Mouse (Mus musculus): Measurements from ENCODE around the gene Cebpg. TPM values are rescaled to one million over a fixed set of nuclear protein-coding genes. Genes with fewer than 3 reads are reported as not detected.

The Cebpg gene
- total RNA-seq, 2 experiments from 2014 or later, result 57.2 to 70.4 TPM

DNA sequence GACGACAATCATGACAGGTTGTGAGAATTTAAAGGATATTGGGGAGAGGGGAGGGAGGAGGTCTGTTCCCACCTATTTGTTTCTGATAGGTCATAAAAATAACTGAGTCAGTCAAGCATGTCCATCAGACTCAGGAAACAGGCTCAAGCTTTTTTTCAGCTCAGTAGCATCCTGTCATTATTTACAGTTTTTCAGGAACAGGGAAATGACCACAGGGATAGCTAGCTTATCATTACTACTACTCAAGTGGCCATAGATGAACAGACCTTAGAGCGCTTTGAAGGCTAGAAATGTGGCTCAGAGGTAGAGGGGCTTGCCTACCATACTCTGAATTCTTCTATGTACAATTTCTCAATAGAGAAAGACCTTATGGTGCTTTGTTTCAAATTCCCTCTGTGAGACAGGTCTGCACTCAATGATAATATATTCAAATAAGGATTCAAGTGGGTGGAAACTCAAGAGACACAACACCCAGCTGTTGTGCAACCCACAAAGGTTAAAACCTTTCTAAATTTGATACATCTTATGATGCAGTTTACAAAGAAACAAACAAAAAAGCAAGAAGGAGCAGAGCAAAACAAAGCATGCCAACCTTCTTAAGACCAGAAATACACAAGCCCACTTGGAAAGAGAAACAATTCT is 1.3 kb downstream of the Cebpg start:
- no peak for DNase-seq (ENCODE audit: low spot score in 2 of 2)

DNA sequence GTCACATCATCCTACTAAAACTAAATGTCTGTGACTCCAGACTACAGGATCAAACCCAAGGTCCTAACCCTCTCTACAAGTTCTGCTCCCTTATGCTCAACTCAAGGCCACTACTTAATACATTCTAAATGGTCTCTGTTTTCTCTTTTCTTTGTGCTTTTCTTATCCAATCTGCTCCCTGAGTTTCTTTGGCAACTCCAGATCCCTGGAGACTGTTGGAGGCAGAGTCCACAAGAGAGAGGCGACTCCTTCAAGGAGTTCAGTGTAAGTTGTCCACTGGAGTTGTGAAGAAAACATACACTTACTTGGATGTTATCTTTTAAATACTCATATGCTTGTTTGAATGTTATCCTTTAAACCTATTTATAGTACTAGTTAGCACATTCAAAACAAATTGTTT is 2.1 kb downstream of the Cebpg start:
- no peak for DNase-seq (ENCODE audit: low spot score in 2 of 2)

DNA sequence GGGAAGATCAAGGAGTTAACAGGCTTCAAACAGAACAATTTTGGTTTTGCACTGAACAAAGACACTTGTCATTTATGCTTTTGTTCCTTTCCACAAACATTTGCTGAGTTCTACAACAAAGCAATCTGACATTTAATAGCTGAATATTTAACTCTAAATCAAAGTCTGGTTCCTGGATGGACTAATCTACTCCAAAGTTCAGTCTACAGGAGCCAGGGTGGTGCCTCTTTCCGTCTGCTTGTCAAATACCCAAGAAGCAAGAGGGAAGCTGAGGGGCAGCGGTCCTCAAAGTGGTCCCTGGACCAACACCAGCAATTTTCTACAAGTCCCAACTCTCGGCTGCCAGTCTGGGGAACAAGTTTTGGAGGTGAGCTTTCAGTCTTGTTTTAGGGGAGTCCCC is 3.2 kb downstream of the Cebpg start:
- no peak for DNase-seq (ENCODE audit: low spot score in 2 of 2)

DNA sequence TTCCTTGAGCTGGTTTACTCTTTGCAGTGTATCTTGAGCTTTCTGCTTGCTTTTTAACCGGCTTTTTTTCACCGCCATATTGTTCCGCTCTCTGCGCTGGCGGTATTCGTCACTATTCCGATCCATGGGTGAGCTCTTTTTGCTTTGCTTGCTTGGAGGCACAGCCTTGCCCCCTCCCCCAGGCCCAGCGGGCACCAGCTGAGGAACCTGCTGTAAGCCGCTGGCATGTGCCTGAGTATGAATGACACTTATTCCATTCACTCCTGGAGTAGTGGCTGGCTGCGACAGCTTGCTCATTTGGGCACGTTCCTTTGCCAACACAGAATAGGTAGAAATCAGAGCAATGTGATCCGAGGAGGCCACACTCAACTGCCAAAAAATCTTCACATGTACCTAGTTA is 5.8 kb downstream of the Cebpg start:
- DNase-seq (ENCODE audit: low spot score in 2 of 2), result no peak

DNA sequence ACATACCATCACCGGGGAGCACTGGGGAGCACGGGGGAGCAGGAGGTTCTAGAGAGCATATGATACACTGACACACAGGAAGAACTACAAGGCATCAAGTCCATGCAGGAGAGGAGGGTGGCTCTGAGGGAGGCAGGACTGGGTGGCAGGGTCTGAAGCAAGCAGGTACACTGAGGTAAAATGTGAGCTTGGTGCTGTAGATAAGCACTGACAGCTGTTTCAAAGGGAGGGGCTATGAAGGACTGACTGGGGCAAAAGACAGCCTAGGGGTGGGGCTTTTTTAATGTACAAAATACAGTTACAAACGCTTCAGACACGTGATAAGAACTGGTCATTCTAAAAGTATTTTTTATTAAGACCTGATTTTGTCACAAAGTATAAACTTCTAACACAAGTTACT is 10.3 kb downstream of the Cebpg start:
- no peak for DNase-seq (ENCODE audit: low spot score in 2 of 2)

DNA sequence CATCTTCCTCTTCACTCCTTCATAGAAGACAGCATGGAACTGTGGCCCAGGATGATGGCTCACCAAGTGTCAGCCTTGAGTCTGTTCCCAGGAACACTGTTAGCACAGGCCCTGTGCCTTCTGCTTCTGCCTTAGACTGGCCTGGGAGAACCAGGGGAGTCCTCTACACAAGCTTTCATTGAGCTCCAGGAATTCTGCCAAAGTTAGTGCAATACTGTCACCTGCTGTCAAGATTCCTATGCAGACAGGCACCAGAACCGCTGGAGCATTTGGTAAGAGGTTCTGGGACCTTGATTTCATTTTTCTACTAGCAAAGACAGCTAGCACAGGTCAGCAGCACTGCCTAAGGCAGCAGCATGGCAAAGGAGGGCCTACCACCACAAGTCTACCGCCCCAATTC is 11.7 kb downstream of the Cebpg start:
- no peak for DNase-seq (ENCODE audit: low spot score in 2 of 2)

DNA sequence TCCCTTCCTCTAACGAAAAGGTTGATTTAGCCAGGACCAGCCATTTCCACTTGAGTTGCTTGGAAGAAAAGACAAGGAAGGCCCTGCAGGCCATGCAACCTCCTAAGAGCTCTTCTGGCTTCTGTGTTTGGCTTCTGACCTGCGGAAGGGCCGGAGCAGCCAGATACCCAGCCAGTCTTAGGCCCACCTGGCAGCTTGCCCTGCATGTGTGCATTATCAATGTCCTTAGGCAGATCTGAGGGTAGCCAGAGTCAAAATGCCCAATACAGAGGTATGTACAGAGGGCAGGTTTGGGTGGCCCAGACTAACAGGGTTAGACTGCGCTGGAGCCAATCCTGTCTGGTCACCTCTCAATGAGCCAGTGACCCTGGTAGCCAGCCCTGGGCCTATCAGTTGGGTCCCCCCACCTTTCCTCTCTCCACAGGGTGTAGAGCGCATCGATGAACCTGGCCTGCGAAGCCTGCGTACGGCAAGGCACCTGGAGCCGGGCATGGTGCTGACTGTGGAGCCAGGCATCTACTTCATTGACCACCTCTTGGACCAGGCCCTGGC is 13.0 kb downstream of the Cebpg start:
- no peak for DNase-seq (ENCODE audit: low spot score in 2 of 2)

DNA sequence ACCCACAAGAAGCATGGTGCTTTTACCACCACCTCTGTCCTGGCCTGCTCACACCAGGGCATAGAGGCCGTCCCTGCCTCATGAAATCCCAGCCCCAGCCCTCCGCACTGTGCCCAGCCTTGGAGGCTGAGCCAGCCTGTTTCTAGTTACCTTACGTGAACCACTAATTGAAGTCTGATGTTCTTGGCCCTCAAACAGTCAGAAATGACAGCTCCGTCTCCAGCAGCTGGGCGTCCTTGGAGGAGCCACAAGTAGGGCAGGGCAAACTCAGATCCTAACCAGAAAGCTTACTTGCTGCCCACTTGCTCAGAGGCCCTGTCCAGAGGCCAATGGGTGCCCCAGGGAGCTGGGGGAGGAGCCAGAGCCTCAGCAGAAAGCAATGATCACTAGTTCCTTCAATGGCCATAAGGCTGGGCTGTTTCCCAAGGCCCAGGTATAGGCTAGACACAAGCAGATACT is 13.6 kb downstream of the Cebpg start:
- peak in 1 of 2 experiments; percentile 49 for DNase-seq (ENCODE audit: low spot score in 2 of 2)

DNA sequence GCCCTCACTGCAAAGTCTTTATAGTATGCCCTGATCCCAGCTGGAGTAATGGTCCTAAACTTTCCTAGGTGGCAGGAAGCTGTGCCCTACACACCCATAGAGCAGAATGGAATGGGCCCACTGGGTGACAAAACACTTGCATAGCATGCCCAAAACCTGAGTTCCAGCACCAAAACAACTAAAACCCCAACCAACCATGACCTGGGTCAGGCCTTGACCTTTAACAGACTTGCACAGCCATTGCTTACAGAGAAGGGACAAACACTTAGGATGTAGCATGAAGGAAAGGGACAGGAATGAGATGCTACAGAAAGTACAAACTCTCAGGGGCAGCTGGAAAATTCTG is 14.2 kb downstream of the Cebpg start:
- no peak for DNase-seq (ENCODE audit: low spot score in 2 of 2)

DNA sequence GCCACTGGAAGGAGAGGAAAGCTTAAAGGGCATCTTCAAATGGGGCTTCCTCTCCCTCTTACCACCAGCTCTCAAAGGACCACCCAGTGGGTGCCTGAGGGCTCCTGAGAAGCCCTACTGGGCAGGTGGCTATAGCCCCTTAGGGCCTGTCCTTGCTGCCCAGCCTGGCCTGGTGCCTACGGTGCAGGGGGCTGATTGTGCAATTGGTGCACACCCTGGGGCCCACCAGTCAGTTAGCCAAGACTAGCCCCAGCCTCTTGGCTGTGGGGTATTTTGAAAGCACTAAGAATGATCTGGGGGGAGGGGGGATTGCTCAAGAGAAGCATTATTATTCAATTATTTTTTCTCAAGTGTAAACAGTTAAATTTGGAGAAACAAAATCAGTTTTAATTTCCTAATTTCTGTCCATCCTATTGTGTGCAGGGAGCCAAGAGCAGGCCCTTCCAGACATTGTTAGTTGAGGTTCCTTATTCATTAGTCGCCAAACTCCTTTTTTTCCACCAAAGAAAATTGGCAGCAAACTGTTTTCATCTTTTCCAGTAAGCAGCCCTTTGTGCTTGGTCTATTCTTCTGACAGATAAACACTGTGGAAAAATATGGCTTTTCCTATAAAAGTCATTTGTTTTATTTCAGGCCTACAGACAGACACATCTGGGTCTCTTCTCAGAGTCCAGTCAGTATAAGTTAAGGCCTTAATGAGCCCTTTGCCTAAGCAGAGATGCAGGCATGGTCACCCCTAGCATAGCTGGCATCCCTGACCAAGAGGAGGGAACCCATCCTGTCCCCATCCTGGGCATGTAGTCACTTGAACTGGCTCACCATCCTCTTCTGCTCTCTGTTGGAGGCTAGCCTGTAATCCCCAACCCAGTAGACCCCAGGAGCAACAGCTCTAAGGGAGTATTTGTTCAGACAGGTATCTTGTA is 14.8 kb downstream of the Cebpg start:
- DNase-seq (ENCODE audit: low spot score in 2 of 2), result peak in 1 of 2 experiments; percentile 44

DNA sequence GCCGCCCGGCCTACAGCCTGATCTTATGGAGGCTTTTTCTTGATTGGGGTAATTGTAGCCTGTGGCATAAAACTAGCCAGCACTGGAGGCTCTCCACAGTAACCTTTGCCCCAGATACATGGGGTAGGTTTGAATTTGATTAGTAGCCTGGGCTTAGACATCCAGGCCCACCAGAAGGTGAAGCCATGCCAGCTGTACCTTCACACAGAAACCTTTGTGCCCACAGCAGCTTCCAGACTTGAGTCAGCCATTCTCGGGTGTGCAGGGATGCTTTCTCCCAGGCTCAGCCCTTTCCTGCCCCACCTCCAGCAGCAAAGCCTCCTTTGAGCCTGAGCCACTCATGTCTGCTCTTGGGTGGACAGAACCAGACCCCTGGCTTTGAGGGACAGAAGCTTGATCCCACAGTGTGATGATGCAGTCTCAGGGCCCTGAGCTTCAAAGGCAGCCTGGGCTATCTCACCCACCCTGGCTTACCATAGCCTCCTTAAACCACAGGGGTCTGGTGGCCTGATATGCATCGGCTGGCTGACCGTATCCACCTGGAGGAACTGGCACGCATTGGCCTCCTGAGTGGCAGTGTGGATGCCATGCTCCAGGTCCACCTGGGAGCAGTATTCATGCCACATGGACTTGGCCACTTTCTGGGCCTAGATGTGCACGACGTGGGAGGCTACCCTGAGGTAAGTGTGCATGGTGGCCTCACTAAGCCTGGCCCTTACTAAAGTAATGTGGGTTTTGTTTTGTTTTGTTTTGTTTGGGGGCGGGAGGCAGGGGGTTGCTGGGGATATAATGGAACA is 16.0 kb downstream of the Cebpg start:
- no peak for DNase-seq (ENCODE audit: low spot score in 2 of 2)

DNA sequence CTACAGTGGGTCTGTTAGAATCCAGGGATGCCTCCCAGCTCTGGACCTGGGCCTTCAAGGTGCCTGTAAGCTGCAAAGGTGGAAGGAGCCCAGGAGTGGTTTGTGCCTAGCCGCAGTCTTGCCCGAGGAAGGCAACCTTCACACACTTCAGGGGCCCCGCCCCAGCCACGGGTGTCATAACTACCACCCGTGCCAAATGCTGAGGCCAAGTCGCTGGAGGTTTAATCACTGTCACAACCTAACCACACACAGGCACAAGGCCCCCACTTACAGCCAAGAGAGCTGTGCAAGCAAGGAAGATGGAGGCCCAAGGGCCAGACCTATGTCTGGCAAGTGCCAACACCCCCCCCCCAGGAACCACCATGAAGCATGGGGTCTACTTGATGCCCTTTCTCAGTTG is 19.0 kb downstream of the Cebpg start:
- no peak for DNase-seq (ENCODE audit: low spot score in 2 of 2)

DNA sequence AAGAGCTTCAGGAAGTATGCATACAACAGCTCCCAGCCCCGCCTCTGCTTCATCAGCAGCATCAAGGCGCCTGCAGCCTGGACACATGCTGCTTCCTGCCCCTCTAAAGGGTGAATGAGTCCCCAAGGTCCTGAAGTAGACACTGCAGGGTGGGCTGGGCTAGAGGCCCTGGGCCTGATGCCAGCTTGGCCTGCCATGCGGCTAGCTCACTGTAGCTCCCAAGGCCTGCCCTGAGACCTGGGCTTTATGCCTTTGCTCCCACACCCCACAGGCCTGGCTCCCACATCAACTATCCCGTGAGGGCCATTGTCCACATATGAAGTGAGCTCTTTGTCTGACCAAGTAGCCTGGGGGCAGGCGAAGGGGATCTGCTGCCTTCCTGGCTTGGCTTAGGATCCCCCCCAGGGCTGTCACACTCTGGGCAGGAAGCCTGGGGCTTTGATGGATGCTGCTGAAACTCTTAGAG is 20.1 kb downstream of the Cebpg start:
- peak in 1 of 2 experiments; percentile 34 for DNase-seq (ENCODE audit: low spot score in 2 of 2)

DNA sequence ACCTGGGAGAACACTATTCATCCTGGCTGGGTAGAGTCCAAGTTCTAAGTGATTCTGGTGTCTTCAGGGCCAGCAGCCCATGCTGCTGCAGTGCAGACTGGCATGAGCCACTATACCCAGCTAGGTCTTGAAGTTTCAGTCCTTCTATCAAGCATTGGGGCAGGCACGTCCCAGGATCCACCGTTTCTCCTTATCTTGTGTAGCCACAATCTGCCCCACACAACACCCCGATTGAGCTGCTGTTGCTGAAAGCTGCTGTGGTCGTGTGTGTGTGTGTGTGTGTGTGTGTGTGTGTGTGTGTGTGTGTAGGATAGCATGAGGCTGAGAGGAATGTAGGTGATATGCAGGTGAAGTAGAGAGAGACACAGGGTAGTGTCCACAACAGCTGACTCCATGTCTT is 20.8 kb downstream of the Cebpg start:
- DNase-seq (ENCODE audit: low spot score in 2 of 2), result no peak

DNA sequence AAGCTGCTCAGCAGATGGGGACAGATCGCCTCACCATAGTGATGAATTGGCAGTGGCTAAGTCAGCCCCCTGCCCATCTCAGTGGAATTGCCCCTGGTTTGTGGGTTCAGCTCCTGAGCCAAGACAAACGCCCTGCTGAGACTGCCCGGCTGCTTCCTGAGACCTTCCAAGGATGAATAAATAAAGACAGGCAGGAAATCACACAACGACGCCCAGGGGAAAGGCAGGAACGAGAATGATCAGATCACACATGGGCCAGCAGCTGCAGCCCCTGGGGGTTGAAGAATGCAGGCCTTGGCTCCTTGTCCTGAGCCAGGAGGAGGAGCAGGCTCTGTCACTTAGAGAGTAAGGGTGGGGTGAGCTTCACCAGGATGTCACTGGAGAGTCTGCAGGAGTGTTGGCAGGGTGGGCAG is 21.2 kb downstream of the Cebpg start:
- DNase-seq (ENCODE audit: low spot score in 2 of 2), result no peak

DNA sequence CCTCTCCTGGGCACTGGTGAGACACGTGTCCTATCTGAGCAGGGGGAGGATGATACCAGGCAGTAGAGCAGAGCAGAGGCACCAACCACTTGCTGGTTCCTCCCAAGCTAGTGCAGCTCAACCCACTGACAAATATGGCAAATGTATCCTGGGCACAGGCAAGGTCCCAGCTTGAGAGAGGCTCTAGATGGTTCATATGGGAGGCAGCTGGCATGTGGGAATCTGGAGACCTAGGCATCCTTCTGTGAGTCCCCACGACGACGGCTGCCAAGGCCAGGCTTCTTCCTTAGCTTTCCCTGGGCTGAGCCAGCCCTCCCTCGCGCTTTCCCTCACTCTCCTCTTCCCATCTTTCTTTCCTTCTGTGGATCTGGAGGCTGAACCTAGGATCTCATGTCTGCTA is 25.8 kb downstream of the Cebpg start:
- no peak for DNase-seq (ENCODE audit: low spot score in 2 of 2)

DNA sequence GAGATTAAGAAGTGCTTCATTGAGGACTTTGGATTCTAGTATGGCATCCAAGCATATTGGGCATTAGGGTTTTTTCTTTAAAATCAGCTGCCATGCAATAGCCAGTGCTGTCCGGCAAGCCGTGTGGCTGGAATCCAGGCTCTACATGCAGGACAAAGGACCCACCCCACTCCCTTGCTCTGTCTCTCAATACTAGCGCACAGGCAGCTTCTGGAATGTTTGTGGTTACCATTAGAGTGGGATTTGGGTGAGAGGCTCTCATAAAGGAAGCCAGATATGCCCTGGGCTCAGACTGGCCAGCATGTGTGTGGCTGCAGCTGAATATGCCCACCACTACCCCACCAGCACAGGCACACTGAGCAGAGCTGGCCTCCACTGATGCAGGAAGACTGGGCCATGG is 26.7 kb downstream of the Cebpg start:
- no peak for DNase-seq (ENCODE audit: low spot score in 2 of 2)

DNA sequence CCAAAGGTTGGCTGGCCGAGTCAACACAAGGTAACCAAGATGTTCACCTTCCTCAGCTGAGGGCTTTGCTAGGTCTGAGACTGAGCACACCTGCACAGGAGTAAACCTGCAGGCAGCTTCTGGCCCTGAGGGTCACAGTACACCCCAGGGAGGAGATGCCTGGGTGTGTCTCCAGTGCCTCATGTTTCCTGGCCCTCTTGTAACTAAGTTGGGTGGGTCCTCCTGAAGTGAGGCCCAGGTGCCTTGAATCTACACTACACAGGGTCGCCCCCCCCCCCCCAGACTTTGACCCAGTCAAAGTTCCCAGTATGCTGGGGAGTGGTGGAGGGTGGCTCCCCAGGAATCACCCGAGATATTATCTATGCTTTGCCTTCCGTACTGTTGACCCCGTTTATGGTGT is 27.1 kb downstream of the Cebpg start:
- no peak for DNase-seq (ENCODE audit: low spot score in 2 of 2)

DNA sequence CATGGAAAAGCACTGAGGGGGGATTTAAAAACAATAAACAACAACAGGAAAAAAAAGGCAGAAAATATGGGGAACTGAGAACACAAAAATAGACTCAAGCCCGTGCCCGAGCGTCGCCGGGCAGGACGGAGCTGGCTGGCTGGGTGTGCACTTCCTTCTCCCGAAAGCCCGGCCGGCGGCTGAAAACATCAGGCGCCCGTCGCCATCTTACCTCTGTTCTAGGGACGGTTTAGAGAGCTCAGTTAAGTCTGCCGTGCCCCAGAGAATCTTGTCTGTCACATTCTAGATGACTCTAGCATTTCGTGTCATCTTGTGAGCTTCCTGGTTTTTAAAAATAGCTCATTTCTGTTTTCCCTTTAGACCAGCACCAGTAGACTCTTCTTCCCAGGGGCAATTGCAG is 27.8 kb downstream of the Cebpg start:
- no peak for DNase-seq (ENCODE audit: low spot score in 2 of 2)

DNA sequence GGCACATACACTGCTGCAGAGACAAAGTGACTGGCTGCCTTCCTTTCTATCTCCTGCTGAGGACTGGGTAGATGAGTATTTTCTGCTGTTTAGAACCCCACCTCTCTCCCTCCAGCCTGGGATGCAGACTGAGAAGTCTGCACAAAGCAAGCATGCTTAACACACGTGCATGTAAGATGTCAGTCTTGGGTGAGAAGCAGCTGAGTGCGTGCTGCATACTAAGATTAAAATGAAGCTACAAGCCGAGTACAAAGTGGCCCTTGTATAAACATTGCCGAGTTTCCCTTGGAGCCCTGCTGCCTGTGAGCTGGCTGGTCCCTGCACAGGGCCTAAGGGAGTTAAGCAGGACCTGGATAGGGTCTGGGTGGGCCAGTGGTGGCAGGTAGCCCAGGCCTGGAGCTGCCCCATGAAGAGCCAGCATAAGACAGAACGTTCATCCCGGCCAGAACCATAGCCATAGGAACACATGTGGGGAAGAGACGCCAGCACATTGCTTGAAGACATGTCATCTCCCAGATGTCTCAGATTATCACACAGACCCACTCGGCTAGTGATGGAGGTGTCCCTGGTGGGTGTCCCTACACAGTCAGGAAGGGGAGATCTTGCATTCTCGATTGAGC is 28.5 kb downstream of the Cebpg start:
- no peak for DNase-seq (ENCODE audit: low spot score in 2 of 2)

DNA sequence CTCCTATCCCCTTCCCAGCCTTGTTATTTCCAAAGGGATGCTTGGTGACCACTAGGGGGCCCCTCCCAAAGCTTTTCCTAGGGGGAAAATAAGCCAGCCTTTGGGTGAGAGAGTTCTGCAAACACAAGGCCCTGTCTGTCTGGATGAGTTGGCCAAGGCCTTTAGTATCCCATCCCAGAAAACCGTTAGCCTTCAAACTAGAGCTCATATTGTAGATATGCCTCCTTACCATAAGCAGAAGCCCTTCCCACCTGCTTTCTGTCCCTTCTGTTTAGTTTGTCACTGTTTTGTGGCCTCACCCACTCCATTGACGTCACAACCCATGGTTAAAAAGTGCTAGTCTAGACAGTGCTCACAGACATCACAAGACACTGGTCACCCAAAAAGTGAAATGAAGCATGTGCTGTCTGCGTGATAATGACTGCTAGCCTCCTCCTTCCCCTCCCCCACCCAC is 29.5 kb downstream of the Cebpg start:
- peak in 1 of 2 experiments; percentile 40 for DNase-seq (ENCODE audit: low spot score in 2 of 2)

All from adrenal gland, adult 18-20 months (tissue).